Mouse (Mus musculus): ENCODE measurements around the gene Myadm. TPM values are rescaled to one million over a fixed set of nuclear protein-coding genes. Genes with fewer than 3 reads are reported as not detected.
A peak's percentile ranks its signal among the peaks of the same experiment; 100 is the strongest.

Gene Myadm
- polyA plus RNA-seq, 1 experiment from 2014 or later = 238 TPM

DNA sequence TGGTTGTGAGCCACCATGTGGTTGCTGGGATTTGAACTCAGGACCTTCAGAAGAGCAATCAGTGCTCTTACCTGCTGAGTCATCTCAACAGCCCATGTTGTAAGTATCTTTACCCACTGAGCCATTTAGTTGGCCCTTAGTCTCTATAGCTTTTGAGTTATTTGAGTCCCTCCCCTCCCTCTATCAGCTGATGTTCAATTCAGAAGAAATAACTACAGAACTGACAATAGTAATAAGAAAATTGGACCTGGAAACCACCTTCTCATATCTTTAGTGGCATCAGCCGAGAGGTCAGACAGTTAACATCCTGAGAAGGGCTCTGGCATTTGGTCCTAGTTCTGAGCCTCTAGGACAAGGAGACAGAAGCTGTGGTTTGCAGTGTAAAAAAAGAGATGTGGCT is 5.9 kb downstream of the Myadm start:
- no peaks in the 10 kb centered on the region for H3K27me3 ChIP-seq (ENCODE audit: control insufficient read depth, insufficient read depth, low read length)
- H3K4me3 ChIP-seq (ENCODE audit: low read length) = no peak overlapping the region; the same call in 1 of the 2 replicates
- H3K36me3 ChIP-seq (ENCODE audit: control insufficient read depth, insufficient read depth) = peaks cover 45% of the 10 kb centered on the region
- no peak overlapping the region for H3K9ac ChIP-seq (ENCODE audit: low read length)
- WGBS = 80% methylated on average over 1 of the region's 1 CpGs
- H3K9me3 ChIP-seq (replicated peaks; ENCODE audit: control insufficient read depth, low read length) = no peaks in the 10 kb centered on the region
- no peak for ATAC-seq (replicated peaks; ENCODE audit: extremely low read depth, insufficient read depth, low FRiP score)
- peaks cover 63% of the 10 kb centered on the region for H3K4me1 ChIP-seq (ENCODE audit: control insufficient read depth, insufficient read depth, low read length)
- peak overlapping the region; percentile 88; the same call in 1 of the 2 replicates for H3K4me2 ChIP-seq (ENCODE audit: low read depth, low read length)
- H3K27ac ChIP-seq (ENCODE audit: low read length) = no peak overlapping the region

DNA sequence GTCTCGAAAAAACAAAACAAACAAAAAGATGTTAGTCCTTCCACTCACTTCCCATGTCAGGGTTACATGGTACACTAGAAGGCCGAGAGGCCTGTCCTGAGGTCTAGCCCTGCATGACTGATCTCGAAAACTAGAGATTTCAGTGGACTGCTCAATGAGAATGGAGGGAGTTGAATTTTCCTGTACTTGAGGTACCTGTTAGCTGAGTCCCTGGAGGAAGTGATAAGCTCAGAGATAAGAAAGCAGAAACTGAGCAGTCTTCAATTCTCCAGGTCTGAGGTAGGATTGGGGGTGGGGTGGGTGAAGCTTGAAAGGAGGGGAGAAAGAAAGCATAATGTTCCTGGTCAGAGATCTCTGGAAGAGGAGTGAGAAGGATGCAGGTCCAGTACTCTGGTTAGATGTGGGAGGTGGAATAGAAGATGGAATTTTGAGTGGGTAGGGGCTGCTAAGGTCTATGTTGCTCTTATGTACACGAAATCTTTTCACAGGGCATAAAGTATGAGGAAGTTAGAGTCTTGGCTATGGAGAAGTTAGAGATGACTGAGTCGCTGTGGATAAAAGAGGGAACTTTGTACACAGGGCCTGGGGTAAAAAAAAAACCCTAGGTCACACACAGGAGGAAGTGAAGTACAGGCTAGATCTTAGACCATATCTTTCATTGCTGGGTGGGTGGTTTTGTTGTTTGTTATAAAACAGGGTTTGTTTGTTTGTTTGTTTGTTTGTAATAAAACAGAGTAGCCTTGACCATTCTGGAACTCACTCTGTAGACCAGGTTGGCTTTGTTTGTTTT is 6.6 kb downstream of the Myadm start:
- Histone ChIP-seq H3K36me3 (ENCODE audit: control insufficient read depth, insufficient read depth) (peaks cover 50% of the 10 kb centered on the region), H3K4me3 (ENCODE audit: low read length) (no peak overlapping the region), H3K9ac (ENCODE audit: low read length) (0 out of 2 replicates have a peak overlapping the region, but pooled peaks have one; percentile 33), H3K27ac (ENCODE audit: low read length) (peak overlapping the region; percentile 48), H3K4me2 (ENCODE audit: low read depth, low read length) (peak overlapping the region; percentile 56), H3K4me1 (ENCODE audit: control insufficient read depth, insufficient read depth, low read length) (peaks cover 64% of the 10 kb centered on the region), H3K9me3 (replicated peaks; ENCODE audit: control insufficient read depth, low read length) (no peaks in the 10 kb centered on the region), H3K27me3 (ENCODE audit: control insufficient read depth, insufficient read depth, low read length) (no peaks in the 10 kb centered on the region)
- WGBS = 71% methylated on average over 5 of the region's 5 CpGs
- ATAC-seq (replicated peaks; ENCODE audit: extremely low read depth, insufficient read depth, low FRiP score) = no peak

DNA sequence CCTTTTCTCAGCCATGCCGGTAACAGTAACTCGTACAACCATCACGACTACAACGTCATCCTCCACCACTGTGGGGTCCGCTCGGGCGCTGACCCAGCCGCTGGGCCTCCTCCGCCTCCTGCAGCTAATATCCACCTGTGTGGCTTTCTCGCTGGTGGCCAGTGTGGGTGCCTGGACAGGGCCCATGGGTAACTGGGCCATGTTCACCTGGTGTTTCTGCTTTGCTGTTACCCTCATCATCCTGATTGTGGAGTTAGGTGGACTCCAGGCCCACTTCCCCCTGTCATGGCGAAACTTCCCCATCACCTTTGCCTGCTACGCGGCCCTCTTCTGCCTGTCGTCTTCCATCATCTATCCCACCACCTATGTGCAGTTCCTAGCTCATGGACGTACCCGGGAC is 7.8 kb downstream of the Myadm start:
- 91% methylated on average over 16 of the region's 16 CpGs for WGBS
- no peak for ATAC-seq (replicated peaks; ENCODE audit: extremely low read depth, insufficient read depth, low FRiP score)
- Histone ChIP-seq H3K27me3 (ENCODE audit: control insufficient read depth, insufficient read depth, low read length) (no peaks in the 10 kb centered on the region), H3K9ac (ENCODE audit: low read length) (no peak overlapping the region), H3K27ac (ENCODE audit: low read length) (no peak overlapping the region), H3K4me1 (ENCODE audit: control insufficient read depth, insufficient read depth, low read length) (peaks cover 69% of the 10 kb centered on the region), H3K9me3 (replicated peaks; ENCODE audit: control insufficient read depth, low read length) (no peaks in the 10 kb centered on the region), H3K4me2 (ENCODE audit: low read depth, low read length) (peak overlapping the region; percentile 56), H3K4me3 (ENCODE audit: low read length) (no peak overlapping the region), H3K36me3 (ENCODE audit: control insufficient read depth, insufficient read depth) (peaks cover 50% of the 10 kb centered on the region)

DNA sequence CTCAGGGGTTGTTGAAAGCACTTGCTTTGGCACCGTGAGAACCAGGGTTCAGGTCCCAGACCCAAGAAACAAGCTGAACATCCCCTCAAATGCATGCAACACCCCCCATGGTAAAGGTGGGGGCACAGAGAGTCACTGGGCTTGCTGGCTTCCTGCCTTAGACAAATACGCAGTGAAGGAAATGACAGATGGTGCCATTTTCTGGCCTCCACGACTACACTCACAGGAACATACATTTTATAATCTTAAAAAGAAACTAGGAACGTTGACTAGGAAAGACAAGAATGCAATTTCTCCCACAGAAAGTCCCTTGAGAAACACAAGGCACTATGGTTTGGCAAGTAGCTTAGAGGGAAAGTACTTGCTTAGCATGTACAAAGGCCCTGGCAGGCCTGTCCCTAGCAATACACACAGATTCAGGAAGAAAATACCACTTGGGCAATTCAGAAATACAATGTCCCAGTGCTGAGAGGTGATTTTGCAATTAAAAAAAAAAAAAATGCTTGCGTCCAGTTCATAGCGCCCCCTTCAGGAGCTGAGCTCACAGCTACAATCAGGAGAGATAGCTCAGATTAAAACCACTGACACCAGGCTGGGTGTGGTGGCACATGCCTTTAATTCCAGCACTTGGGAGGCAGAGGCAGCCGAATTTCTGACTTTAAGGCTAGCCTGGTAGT is 11.2 kb downstream of the Myadm start:
- Histone ChIP-seq H3K27me3 (ENCODE audit: control insufficient read depth, insufficient read depth, low read length) (peaks cover 7% of the 10 kb centered on the region), H3K4me3 (ENCODE audit: low read length) (no peak overlapping the region), H3K9me3 (replicated peaks; ENCODE audit: control insufficient read depth, low read length) (no peaks in the 10 kb centered on the region), H3K27ac (ENCODE audit: low read length) (peak overlapping the region; percentile 21; the same call in 1 of the 2 replicates), H3K4me2 (ENCODE audit: low read depth, low read length) (no peak overlapping the region), H3K4me1 (ENCODE audit: control insufficient read depth, insufficient read depth, low read length) (peaks cover 68% of the 10 kb centered on the region), H3K36me3 (ENCODE audit: control insufficient read depth, insufficient read depth) (peaks cover 42% of the 10 kb centered on the region), H3K9ac (ENCODE audit: low read length) (no peak overlapping the region)
- 47% methylated on average over 7 of the region's 7 CpGs for WGBS
- ATAC-seq (replicated peaks; ENCODE audit: extremely low read depth, insufficient read depth, low FRiP score) = no peak

DNA sequence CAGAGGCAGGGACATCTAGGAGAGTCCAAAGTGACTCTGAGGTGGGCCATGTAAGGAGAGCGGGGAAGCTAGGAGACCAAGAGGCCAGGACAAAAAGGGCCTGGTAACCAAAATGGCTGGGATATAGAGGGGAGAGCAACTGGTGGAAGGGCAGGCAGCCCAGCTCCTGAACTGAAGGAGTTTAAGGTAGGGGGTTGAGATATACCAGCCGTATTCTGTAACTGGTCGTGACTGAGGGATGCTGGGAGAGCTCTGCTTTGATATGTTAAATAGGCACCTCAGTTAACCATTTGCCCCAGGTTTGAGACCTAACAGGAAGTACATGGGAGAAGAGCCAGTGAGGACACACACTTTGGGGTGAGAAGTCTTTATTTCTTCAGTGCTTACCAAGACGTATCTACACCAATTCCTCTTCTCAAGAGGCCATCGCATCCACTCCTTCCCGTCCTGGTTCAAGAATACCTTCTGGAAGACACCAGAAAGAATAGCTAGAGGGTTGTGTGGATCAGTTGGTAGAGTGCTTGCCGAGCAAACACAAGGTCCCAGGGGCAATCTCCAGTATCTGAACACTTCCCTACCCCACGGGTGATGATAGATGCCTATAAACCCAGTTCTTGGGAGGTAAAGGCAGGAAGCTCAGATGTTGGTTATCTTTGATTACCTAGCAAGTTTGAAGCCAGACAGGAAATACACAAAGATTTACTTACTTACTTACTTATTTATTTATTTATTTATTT is 12.2 kb downstream of the Myadm start:
- H3K27me3 ChIP-seq (ENCODE audit: control insufficient read depth, insufficient read depth, low read length) = peaks cover 14% of the 10 kb centered on the region
- H3K9me3 ChIP-seq (replicated peaks; ENCODE audit: control insufficient read depth, low read length) = no peaks in the 10 kb centered on the region
- H3K4me1 ChIP-seq (ENCODE audit: control insufficient read depth, insufficient read depth, low read length) = peaks cover 59% of the 10 kb centered on the region
- 50% methylated on average over 8 of the region's 8 CpGs for WGBS
- H3K9ac ChIP-seq (ENCODE audit: low read length) = no peak overlapping the region
- no peak overlapping the region for H3K27ac ChIP-seq (ENCODE audit: low read length)
- H3K36me3 ChIP-seq (ENCODE audit: control insufficient read depth, insufficient read depth) = peaks cover 34% of the 10 kb centered on the region
- peak overlapping the region; percentile 75 for H3K4me2 ChIP-seq (ENCODE audit: low read depth, low read length)
- no peak for ATAC-seq (replicated peaks; ENCODE audit: extremely low read depth, insufficient read depth, low FRiP score)
- no peak overlapping the region for H3K4me3 ChIP-seq (ENCODE audit: low read length)

DNA sequence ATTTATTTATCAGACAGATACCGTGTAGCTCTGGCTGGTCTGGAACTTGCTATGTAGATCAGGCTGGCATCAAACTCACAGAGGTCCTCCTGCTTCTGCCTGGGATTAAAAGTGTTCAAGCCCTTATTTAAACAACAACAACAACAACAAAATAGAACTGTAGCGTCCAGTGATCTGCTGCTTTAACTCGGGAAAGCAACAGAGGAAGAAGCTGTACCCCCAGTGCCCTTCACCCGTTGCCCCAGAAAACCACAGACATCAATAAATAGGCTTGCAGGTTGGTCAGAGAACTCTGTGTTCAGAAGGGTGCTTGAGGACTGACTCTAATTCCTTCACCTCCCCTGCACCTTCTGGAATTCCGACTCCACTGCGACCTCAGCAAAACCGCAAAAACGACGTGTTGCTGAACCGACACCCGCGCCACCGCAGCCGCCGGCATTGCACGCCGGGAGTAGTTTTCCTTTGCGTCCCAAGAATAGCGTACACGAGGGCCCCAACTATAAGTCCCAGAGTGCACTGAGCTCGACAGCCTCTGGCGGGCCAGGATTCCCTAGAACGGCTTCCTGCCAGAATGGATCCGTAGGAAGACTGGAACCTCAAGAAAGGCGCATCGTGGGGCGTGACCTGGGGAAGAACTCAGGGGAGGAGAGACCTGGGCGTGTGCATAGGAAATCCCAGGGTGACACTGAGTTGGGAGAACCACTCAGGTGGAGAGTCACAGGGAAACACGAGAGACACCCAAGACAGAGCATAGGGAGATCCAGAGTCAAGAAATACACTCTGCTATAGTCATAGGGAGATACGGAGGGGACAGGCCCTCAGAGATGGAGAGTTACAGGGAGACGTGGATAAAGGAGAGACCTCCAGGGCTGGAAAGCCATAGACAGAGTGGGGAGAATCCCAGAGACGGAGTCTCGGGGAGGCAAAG is 13.0 kb downstream of the Myadm start:
- peak; percentile 69 for ATAC-seq (replicated peaks; ENCODE audit: extremely low read depth, insufficient read depth, low FRiP score)
- Histone ChIP-seq H3K4me3 (ENCODE audit: low read length) (peak overlapping the region; percentile 46), H3K4me1 (ENCODE audit: control insufficient read depth, insufficient read depth, low read length) (peaks cover 51% of the 10 kb centered on the region), H3K9ac (ENCODE audit: low read length) (peak overlapping the region; percentile 66), H3K27me3 (ENCODE audit: control insufficient read depth, insufficient read depth, low read length) (peaks cover 14% of the 10 kb centered on the region), H3K4me2 (ENCODE audit: low read depth, low read length) (peak overlapping the region; percentile 75), H3K9me3 (replicated peaks; ENCODE audit: control insufficient read depth, low read length) (no peaks in the 10 kb centered on the region), H3K36me3 (ENCODE audit: control insufficient read depth, insufficient read depth) (peaks cover 25% of the 10 kb centered on the region), H3K27ac (ENCODE audit: low read length) (peak overlapping the region; percentile 69)
- 5% methylated on average over 33 of the region's 33 CpGs for WGBS

DNA sequence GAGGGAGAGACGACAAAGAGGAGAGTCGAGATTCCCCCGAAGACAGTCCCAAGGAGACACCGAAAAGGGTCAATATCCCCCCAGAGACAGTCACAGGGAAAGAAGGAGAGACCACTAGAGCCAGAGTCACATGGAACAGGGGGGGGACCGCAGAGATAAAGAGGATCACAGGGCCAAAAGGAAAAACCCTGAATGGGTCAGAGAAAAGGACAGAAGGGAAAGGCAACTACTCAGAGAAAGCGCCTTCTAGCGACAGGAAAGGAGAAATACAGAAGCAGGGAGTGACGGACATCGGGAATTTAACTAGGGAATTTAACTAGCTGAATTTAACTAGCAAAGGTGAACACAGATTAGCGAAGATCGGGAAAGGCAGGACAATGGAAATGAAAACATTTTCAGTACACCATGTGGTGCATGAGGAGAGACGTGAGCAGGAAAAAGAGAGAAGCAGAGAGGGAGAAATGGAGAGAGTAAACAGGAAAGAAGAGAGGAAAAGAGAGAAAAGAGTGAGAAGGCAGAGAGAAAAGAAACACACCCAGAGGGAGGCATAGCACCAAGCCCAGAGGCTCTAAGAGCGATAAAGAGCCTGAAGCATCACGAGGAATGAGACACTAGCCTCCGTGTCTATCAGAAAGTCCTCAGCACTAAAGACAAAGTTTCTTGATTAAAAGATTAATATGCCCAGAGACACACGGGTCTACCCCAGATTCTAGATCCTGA is 13.8 kb downstream of the Myadm start:
- no peaks in the 10 kb centered on the region for H3K9me3 ChIP-seq (replicated peaks; ENCODE audit: control insufficient read depth, low read length)
- H3K36me3 ChIP-seq (ENCODE audit: control insufficient read depth, insufficient read depth) = peaks cover 17% of the 10 kb centered on the region
- H3K27ac ChIP-seq (ENCODE audit: low read length) = peak overlapping the region; percentile 61
- peak overlapping the region; percentile 46 for H3K4me3 ChIP-seq (ENCODE audit: low read length)
- peak; percentile 20; the same call in 1 of the 2 replicates for ATAC-seq (replicated peaks; ENCODE audit: extremely low read depth, insufficient read depth, low FRiP score)
- H3K27me3 ChIP-seq (ENCODE audit: control insufficient read depth, insufficient read depth, low read length) = peaks cover 14% of the 10 kb centered on the region
- peaks cover 43% of the 10 kb centered on the region for H3K4me1 ChIP-seq (ENCODE audit: control insufficient read depth, insufficient read depth, low read length)
- WGBS = 4% methylated on average over 16 of the region's 16 CpGs
- H3K4me2 ChIP-seq (ENCODE audit: low read depth, low read length) = peak overlapping the region; percentile 75
- H3K9ac ChIP-seq (ENCODE audit: low read length) = peak overlapping the region; percentile 66
